Mouse (Mus musculus): Measurements from ENCODE around the gene Esrra.

The Esrra gene

GRCm38 (mm10) chr19:6921647-6922567, at the start of gene Esrra:
Gene Esrra, minus strand, starts transcription at chr19:6921813.
- peaks cover 43% of the 10 kb centered on the region for H3K27me3 ChIP-seq (ENCODE audit: insufficient read depth, low read length)
- peak within 1 kb of the TSS; percentile 84 for H3K4me3 ChIP-seq (replicated peaks; ENCODE audit: low read length)
- H3K9me3 ChIP-seq (ENCODE audit: low read length) = no peaks in the 10 kb centered on the region
- TF ChIP-seq POU5F1 (IDR thresholded peaks at IDR 0.05; ENCODE audit: borderline replicate concordance, low read length) = peak; percentile 90
- no peak for TF ChIP-seq CTCF (conservative IDR thresholded peaks at IDR 0.05; ENCODE audit: low read length)
- peaks cover 63% of the 10 kb centered on the region for H3K4me1 ChIP-seq (replicated peaks; ENCODE audit: low read depth, low read length)
- peaks cover 21% of the 10 kb centered on the region for H3K36me3 ChIP-seq (ENCODE audit: insufficient read depth, low read length)

GRCm38 (mm10) chr19:6970460-6971085, 49.0 kb upstream of the Esrra start:
- peaks cover 22% of the 10 kb centered on the region for H3K36me3 ChIP-seq (ENCODE audit: insufficient read depth, low read length)
- no peaks in the 10 kb centered on the region for H3K9me3 ChIP-seq (ENCODE audit: low read length)
- H3K4me1 ChIP-seq (replicated peaks; ENCODE audit: low read depth, low read length) = peaks cover 82% of the 10 kb centered on the region
- TF ChIP-seq POU5F1 (IDR thresholded peaks at IDR 0.05; ENCODE audit: borderline replicate concordance, low read length) (no peak), CTCF (conservative IDR thresholded peaks at IDR 0.05; ENCODE audit: low read length) (no peak), NANOG (IDR thresholded peaks at IDR 0.05; ENCODE audit: borderline replicate concordance, low read length) (no peak; the same call in 1 of the 2 replicates)
- no peaks in the 10 kb centered on the region for H3K27me3 ChIP-seq (ENCODE audit: insufficient read depth, low read length)
- H3K4me3 ChIP-seq (replicated peaks; ENCODE audit: low read length) = peak overlapping the region; percentile 90

- H3K4me3 ChIP-seq (replicated peaks; ENCODE audit: low read length) = peak overlapping the region; percentile 90
- H3K27me3 ChIP-seq (ENCODE audit: insufficient read depth, low read length) = no peaks in the 10 kb centered on the region
- H3K36me3 ChIP-seq (ENCODE audit: insufficient read depth, low read length) = peaks cover 30% of the 10 kb centered on the region
- peaks cover 89% of the 10 kb centered on the region for H3K4me1 ChIP-seq (replicated peaks; ENCODE audit: low read depth, low read length)
- TF ChIP-seq CTCF (conservative IDR thresholded peaks at IDR 0.05; ENCODE audit: low read length) (peak; percentile 22), POU5F1 (IDR thresholded peaks at IDR 0.05; ENCODE audit: borderline replicate concordance, low read length) (no peak), NANOG (IDR thresholded peaks at IDR 0.05; ENCODE audit: borderline replicate concordance, low read length) (no peak)
- no peaks in the 10 kb centered on the region for H3K9me3 ChIP-seq (ENCODE audit: low read length)
These were observed 48.2 kb upstream of the Esrra start for GRCm38 (mm10) chr19:6969665-6970381.

GRCm38 (mm10) chr19:6969291-6969664, 47.7 kb upstream of the Esrra start:
- H3K4me3 ChIP-seq (replicated peaks; ENCODE audit: low read length) = peak overlapping the region; percentile 90
- H3K4me1 ChIP-seq (replicated peaks; ENCODE audit: low read depth, low read length) = peaks cover 95% of the 10 kb centered on the region
- H3K9me3 ChIP-seq (ENCODE audit: low read length) = no peaks in the 10 kb centered on the region
- H3K36me3 ChIP-seq (ENCODE audit: insufficient read depth, low read length) = peaks cover 35% of the 10 kb centered on the region
- TF ChIP-seq CTCF (conservative IDR thresholded peaks at IDR 0.05; ENCODE audit: low read length) (no peak), POU5F1 (IDR thresholded peaks at IDR 0.05; ENCODE audit: borderline replicate concordance, low read length) (no peak), NANOG (IDR thresholded peaks at IDR 0.05; ENCODE audit: borderline replicate concordance, low read length) (no peak)
- H3K27me3 ChIP-seq (ENCODE audit: insufficient read depth, low read length) = no peaks in the 10 kb centered on the region

- H3K27me3 ChIP-seq (ENCODE audit: insufficient read depth, low read length) = no peaks in the 10 kb centered on the region
- TF ChIP-seq CTCF (conservative IDR thresholded peaks at IDR 0.05; ENCODE audit: low read length) = no peak
- TF ChIP-seq POU5F1 (IDR thresholded peaks at IDR 0.05; ENCODE audit: borderline replicate concordance, low read length) = no peak
- no peak for TF ChIP-seq NANOG (IDR thresholded peaks at IDR 0.05; ENCODE audit: borderline replicate concordance, low read length)
These were observed 47.1 kb upstream of the Esrra start for GRCm38 (mm10) chr19:6968491-6969271.

GRCm38 (mm10) chr19:6956461-6956860, 34.8 kb upstream of the Esrra start:
- no peaks in the 10 kb centered on the region for H3K27me3 ChIP-seq (ENCODE audit: insufficient read depth, low read length)
- H3K4me1 ChIP-seq (replicated peaks; ENCODE audit: low read depth, low read length) = peaks cover 74% of the 10 kb centered on the region
- 0 out of 2 replicates have a peak overlapping the region, but pooled peaks have one; percentile 17 for H3K4me3 ChIP-seq (replicated peaks; ENCODE audit: low read length)
- peaks cover 88% of the 10 kb centered on the region for H3K36me3 ChIP-seq (ENCODE audit: insufficient read depth, low read length)
- no peaks in the 10 kb centered on the region for H3K9me3 ChIP-seq (ENCODE audit: low read length)
- TF ChIP-seq POU5F1 (IDR thresholded peaks at IDR 0.05; ENCODE audit: borderline replicate concordance, low read length) (no peak), CTCF (conservative IDR thresholded peaks at IDR 0.05; ENCODE audit: low read length) (no peak), NANOG (IDR thresholded peaks at IDR 0.05; ENCODE audit: borderline replicate concordance, low read length) (no peak)

More at GRCm38 (mm10) chr19:6968491-6969271, 47.1 kb upstream of the Esrra start:
- Histone ChIP-seq H3K36me3 (ENCODE audit: insufficient read depth, low read length) (peaks cover 41% of the 10 kb centered on the region), H3K4me1 (replicated peaks; ENCODE audit: low read depth, low read length) (peaks cover 96% of the 10 kb centered on the region), H3K4me3 (replicated peaks; ENCODE audit: low read length) (peak overlapping the region; percentile 90), H3K9me3 (ENCODE audit: low read length) (no peaks in the 10 kb centered on the region)

- Histone ChIP-seq H3K4me1 (replicated peaks; ENCODE audit: low read depth, low read length) (peaks cover 78% of the 10 kb centered on the region), H3K36me3 (ENCODE audit: insufficient read depth, low read length) (peaks cover 78% of the 10 kb centered on the region), H3K4me3 (replicated peaks; ENCODE audit: low read length) (peak overlapping the region; percentile 57), H3K27me3 (ENCODE audit: insufficient read depth, low read length) (no peaks in the 10 kb centered on the region), H3K9me3 (ENCODE audit: low read length) (no peaks in the 10 kb centered on the region)
- TF ChIP-seq NANOG (IDR thresholded peaks at IDR 0.05; ENCODE audit: borderline replicate concordance, low read length) (no peak), POU5F1 (IDR thresholded peaks at IDR 0.05; ENCODE audit: borderline replicate concordance, low read length) (no peak), CTCF (conservative IDR thresholded peaks at IDR 0.05; ENCODE audit: low read length) (no peak)
These were observed 33.8 kb upstream of the Esrra start for GRCm38 (mm10) chr19:6955424-6955823.
